Mouse (Mus musculus) heart, adult 2 months (tissue): Measurements from ENCODE around the gene Zer1.

Experiments
- CTCF ChIP-seq: fragments of 200-600 bp; IDR thresholded peaks from 2 replicates; pipeline ENCODE4 v1.8.1; 2022; ENCODE audit warnings: antibody characterized with exemption, mild to moderate bottlenecking, moderate library complexity
- EP300 ChIP-seq: fragments of 200-500 bp; IDR thresholded peaks from 2 replicates; pipeline ENCODE4 v1.6.1; 2011; ENCODE audit warnings: low read depth, low read length, control low read depth; ENCODE audit not compliant: insufficient read depth
- POLR2A ChIP-seq: fragments of 200-500 bp; IDR thresholded peaks from 2 replicates; pipeline ENCODE4 v1.6.1; 2011; ENCODE audit warnings: mild to moderate bottlenecking, low read depth, low read length, control low read depth; ENCODE audit not compliant: insufficient read depth

- TF ChIP-seq CTCF (peak; percentile 68), POLR2A (no peak), EP300 (no peak)
These were observed 72.2 kb downstream of the Zer1 start for GRCm38 (mm10) chr2:30051992-30052761.
